Mouse (Mus musculus) frontal cortex, adult 2 months (tissue): ENCODE results near the gene Ssrp1. TPM values are rescaled to one million over a fixed set of nuclear protein-coding genes. Genes with fewer than 3 reads are reported as not detected.

Experiments used
- DNase-seq, 2 experiments: peaks; one replicate each; pipeline ENCODE4 v3.0.0; 2022; ENCODE audit warnings: low spot score in 1 of 2; ENCODE audit errors: extremely low spot score in 1 of 2
- polyA plus RNA-seq: library from polyadenylated mRNA; depleted of rRNA; stranded (reverse); fragments of >200 nt; gene quantifications from 2 replicates; pipeline ENCODE4 v1.2.3, GENCODE M21; 2012; rRNA removed

The Ssrp1 gene
- 105 and 124 TPM in 2 replicates for polyA plus RNA-seq

DNA sequence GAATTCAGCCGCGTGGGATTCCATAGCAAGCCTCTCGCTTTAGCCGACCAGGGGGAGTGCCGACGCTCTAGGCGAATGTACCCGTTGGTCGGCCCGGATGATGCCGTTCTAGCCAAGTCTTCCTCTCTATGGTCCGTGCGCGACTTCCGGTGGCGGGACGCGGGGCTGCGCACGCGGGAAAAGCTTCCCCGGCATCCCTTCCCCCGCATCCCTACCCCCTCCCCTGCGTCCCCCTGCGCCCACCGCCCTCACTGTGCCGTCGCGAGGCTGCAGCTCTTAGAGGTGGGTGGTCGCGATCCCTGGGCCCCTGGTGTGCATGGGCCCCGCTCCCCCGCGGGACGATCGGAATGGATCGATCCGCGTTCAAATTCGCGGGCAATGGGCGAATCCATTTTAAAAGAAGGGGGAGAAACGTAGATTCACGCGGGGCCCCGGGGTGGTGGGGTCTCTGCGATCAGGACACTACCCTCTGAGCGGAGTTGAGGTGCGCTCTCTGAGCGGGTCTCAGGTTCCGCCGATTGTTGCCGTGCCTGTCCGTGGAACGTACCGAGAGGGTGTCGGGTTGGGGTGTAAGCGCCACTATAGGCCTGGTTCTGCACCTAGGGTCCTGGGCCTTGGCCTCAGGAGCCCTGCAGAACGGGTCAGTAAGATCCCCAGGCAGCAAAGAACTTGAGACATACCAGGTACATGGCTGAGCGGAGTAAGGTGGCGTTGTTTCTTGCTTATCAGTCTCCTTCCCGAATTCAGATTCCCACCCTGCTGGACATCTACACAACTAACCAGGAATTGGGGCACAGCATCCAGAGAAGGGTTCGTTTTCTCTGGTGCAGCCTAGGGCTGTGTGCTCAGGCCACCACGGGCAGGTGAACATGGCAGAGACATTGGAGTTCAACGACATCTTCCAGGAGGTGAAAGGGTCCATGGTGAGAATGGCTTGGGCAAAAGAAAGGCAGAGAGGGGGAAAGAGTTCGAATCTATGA is at the start of gene Ssrp1, which contains the start of gene P2rx3:
TSS of gene Ssrp1 (plus strand) at position 188 of the 980 bp plus-strand sequence.
TSS of gene P2rx3 (minus strand) at position 416 of the 980 bp plus-strand sequence.
- peak; percentile 72 to 95 for DNase-seq

DNA sequence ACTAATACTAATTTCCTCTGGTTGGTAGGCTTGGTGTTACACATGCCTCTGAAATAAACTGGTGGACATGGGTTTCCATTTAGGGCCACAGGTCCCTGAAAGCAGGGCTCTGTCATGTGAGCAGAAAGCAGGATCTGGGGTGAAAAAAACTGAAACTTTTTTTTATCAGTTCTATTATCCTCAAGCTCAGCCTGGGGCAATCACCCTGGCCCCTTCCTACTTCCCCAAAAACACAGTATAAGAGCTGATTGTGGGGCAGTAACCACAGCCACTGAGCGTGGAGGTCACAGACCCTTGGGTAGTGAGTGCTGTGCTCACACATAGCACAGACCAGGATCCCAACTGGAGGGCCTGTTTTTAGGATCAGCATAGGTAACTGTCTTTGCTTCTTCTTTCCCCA is 49.1 kb upstream of the Ssrp1 start, which contains the start of gene Prg3:
TSS of gene Prg3 (plus strand) at position 286 of the 400 bp plus-strand sequence.
- no peak for DNase-seq

DNA sequence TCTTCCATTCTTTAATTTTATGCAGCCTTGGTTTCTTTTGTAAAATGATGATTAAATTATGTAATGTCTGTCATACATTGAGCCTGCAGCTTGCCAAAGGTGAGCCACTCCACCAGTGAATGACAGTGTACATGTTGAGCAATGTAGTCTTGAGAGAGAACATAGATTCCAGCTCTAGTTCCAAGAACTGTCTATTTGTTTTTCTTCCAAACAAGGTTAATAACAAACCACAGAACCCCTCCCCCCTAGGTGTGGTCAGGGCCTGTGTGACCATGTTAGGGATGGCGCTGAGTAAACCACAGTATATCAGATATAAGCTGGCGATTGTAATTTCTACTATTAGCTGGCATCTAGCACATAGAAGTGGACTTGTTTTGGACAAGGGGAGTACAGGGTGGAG is 40.7 kb upstream of the Ssrp1 start:
- DNase-seq: no peak

DNA sequence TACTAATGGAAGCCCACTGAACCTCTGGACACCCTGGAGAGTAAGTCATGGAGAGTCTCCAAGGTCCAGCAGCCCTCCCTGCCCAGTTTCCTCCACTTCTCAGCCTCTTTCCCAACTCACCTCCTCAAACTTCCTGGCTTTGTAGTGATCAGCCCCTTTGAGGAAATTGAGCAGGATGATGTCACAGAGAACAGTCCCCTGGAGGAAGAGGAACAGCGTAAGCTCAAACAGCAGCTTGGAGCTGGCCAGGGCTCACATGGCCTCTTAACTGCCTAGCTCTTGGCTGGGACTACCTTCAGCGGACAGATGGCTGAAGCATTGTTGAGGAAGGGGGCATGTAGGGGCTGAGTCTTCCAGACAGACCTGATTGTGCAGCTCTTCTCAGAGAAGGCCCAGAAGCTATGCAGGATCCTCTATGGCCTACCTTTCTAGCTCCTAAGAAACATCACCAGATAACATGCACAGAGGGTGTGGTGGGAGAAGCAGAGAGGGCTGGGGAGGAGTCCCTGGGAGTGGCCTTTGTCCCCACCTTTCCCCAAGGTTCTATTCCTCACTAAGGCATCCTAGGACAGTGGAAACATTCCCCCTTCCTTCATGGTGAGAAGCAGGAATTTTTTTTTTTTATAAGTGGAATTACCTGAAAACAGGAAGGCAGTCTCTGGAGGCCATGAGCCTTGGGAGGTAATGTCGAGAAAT is 37.4 kb upstream of the Ssrp1 start:
- DNase-seq: no peak

DNA sequence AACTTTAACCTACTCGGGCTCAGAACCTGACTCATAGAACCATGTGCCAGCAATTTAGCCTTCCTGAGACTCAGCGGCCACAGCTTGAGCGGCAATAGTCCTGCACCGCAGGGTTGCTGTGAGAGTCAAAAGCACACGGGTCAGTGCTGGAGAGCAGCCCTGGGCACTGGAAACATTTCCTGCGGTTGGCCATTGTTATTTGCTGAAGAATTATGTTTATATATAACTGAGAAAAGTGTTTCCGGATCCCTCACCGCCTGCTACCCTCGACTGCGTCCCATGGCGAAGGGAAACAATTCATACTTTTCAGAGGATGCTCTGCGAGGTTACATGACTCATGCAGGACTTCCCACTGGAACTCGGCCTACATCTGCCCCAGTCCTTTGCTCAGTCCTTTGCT is 35.5 kb upstream of the Ssrp1 start:
- DNase-seq: no peak

DNA sequence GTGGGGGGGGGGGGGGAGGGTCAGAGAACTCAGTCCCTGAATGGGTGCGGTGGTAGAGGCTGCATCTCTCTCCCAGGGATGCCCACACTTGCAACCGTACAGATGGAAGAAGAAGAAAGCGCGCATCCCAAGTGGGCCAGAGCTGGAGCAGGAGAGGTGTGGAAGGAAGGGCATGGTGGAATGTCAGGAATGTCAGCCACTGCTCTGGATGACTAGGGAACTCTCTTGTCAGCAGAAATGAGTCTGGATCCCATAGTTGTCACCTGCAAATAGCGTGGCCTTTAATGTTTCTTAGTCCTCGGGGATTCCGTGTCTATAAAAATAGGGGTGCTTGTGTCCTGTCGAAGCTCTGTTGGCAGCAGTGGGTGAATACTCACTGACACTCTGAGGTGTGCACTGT is 34.5 kb upstream of the Ssrp1 start:
- DNase-seq: no peak

DNA sequence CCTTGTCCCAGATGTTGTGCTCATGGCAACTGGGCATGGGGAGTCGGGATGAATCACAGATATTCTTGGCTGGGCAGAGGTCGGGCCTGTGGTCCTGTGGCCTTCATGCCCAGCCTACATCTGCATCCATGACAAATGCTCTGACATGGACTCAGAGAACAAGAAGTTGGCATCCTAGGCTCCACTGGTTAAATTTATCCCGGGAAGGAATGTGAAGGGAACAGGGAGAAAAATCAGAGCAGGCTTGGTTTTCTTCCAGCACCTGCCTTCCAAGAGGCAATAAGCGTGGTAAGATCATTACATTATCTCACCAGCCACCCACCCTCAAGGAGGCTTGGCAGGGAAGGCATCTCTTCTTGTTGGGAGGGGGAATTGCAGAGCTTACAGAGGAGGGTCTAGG is 32.7 kb upstream of the Ssrp1 start:
- peak; percentile 40 to 74 for DNase-seq

DNA sequence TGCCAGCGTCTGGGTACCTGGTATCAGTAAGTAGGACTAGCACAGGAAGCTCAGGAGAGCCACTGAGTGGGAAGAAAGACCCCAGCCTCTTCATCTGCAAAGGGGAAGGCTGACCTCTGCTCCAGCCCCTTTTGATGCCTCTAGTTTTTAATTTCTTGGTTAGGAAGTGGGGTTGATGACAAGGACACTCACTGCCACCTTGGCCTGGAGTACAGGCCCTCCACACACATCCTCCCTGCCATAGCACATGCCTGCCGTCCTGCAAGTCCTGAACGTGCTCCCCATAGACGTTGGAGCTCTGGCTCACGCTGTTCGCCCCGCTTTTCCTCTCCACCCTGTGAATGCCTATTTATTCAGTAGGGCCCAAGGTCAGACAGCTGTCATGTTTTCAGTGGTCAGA is 30.4 kb upstream of the Ssrp1 start:
- no peak for DNase-seq

DNA sequence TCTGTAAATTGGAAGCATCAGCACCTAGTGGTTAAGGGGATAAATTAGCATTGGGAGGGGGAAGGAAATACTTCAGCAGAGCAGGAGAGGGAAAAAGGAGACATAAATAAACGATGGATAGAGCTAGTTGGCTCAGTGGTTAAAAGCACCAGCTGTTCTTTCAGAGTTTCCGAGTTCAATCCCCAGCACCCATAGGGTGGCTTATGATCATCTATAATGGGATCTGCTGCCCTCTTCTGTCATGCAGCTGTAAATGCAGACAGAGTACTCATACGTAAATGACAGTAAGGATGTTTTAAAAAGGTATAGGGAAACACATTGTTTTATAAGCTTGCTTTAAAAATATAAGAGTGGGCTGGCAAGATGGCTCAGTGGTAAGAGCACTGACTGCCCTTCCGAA is 29.3 kb upstream of the Ssrp1 start:
- DNase-seq: peak in 1 of 2 experiments; percentile 53

DNA sequence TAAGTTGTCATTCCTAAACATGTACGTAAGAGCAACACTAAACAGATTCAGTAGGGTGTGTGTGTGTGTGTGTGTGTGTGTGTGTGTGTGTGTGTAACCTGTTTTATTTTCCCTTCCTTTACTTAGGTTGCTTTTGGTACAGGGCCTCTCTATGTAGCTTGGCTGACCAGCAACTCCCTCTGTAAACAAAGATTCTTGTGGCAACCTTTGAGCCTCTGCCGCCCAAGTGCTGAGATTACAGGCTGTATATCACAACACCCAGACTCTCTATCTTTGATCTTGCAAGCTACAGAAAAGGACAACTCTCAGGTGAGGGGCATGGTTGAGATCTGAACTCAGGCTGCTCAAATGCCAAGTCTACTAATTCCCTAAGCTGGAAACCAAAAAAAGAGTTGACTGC is 27.8 kb upstream of the Ssrp1 start:
- no peak for DNase-seq

DNA sequence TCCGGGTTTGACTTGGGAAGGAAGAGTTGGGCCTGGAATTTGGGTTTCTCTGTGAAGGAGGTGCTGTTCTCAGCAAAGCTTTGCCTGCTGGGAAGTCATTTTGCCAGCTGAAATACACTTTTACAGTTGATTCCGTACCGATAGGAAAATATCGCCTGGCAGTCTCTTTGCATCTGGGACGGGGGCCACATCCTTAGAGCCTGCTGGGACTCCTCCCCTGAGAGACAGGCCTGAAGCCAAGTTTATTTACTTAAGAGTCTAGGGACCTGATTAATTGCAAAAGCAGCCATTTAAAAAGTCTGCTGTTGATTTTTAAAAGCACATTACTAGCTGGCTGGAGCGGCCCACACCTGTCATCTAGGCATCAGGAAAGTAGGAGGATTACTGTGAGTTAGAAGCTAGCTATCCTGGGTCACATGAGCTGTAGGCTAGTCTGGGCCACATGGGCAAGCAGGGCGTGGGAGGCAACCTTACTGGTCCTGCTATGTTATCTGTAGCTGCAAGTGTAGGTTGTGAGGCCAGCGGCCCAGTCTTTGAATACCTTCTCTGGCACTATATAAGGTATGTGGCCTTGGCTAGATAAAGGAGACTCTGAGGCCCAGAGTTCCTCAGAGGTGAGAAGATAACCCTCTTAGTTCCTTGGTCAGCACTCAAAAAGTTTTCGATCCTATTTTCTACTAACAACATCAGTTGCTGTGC is 25.0 kb upstream of the Ssrp1 start:
- peak in 1 of 2 experiments; percentile 5 for DNase-seq

DNA sequence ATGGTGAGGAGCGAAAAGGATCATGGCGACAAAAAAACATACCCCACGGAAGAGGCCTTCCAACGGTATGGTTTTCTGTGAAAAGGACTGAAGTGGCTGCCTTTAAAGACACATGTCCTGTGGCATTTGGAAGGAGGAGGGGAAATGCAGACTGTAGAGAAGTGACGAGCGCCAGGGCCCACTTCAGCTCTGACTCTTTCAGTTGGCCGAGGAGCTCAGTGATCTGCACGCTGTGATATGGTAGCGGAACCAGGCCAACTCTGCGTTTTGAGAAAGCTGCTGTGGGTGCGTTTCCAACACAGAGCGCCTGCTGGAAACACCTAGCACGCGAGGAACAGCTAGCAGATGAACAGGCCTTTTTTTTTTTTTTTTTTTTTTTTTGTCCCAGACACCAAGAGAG is 24.4 kb upstream of the Ssrp1 start:
- peak in 1 of 2 experiments; percentile 7 for DNase-seq

DNA sequence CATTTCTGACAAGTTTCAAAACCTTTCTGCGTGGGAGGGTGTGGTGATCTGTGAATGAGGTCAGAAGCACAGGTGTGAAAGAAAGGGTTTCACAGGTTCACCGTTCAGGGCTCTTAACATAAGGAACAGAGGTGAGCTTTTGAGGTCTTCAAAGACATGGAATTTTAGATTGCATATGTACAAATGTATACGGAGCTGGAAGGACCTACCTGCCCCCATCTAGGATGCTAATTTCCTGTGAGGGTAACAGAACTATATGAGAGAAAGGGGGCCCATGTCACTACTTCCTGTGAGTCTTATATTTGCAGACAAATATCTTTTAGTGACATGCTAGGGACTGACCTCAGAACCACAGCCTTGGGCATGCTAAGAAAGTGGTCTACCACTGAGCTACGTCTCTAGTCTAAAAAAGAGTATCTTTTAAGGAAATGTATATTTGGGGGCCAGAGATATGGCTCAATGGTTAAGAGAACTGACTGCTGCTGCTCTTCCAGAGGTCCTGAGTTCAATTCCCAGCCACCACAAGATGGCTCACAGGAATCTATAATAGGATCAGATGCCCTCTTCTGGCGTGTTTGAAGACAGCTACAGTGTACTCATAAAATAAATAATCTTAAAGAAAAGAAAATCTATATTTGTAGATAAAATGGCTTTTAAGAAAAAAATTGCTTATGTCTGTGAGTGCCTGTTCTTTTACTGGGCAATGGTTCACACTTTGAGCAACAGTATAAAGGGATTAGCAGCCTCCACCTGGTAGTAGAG is 23.0 kb upstream of the Ssrp1 start:
- DNase-seq: no peak

DNA sequence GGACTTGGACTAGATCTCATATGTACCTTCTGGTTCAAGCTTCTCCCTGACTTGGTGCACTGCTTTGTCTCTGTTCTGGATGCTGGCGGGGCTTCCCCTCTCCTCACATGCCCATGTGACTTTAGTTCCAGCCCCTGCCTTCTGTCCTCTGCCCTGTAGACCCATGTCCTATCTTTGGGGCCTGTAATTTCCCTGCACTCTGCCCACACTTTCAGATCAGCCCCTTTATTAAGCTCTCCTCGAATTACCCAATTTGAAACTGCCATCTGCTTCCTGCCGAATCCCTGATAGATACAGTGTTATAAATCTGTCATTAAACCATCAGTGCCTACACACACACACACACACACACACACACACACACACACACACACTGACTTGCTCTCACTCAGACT is 22.4 kb upstream of the Ssrp1 start:
- DNase-seq: no peak

DNA sequence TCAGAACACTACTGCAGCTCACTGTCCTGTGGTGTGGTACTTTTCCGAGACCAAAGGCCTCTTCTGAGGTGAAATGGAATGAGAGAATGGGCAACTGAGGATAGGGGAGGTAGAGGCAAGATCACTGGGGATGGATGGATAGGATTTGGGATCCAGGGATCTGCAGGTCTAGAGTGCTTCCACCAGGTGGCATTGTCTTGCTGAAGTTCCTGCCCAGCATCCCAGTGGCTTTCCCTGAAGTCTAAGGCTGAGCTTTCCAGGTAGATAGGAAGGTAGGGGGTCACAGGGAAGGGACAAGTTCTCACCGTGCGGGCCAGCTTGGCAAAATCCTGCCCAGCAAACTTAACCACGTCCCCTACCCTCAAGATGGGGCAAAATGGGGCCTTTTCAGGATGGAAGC is 15.0 kb upstream of the Ssrp1 start:
- peak in 1 of 2 experiments; percentile 62 for DNase-seq

DNA sequence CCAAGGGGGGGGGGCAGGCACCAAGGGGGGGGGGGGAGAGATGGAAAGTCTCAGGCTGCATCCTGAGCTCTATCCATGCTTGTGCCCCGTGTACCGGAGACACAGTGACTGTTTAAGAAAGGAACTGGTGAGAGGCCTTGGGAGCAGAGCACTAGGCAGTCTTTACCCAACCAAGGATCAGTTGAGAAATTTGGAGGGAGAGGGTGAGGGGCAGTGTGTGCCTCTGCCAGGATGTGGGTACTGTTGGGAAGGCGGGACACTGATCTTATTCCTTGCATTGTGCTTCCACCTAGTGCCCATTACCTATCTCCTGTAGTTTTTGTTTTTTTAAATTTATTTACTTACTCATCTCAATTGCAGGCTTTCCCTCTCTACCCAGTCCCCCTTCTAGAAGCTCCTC is 10.9 kb upstream of the Ssrp1 start:
- DNase-seq: no peak

DNA sequence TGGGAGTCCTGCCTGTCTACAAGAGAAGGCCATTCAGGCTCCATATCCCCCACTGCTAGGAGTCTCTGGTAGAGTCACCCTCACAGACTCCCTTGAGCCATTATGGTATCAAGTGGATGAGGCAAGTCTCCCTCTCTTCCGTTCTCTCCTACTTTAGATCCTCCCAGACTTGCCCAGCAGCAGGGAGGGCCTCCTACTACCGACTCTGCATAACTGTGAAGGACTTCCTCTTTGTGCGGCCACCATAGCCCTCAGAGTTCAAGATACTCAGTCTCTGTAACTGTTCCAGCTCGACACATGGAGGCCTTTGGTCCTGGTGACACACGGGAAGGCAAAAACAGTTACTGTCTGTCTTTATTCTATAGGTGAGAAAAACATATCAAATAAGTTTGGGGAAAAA is 9.8 kb upstream of the Ssrp1 start:
- no peak for DNase-seq

DNA sequence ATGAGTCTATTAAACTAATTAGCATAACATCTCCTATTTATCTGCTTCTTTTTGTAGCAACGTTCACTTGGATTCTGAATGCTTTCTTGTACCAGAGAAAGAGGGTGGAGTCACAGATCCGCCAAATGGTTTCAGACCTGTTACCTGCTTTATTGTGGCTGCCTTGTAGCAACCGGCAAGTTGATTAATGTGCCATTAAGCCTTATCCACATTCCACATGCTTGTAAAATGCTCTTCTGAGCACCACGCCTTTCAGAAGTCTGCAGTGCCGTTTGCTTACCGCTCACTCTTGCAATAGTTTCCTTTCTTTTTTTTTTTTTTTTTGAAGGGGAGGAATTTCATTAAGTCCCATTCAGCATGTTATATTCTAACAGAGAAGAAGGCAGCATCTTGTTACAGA is 7.1 kb upstream of the Ssrp1 start:
- no peak for DNase-seq

DNA sequence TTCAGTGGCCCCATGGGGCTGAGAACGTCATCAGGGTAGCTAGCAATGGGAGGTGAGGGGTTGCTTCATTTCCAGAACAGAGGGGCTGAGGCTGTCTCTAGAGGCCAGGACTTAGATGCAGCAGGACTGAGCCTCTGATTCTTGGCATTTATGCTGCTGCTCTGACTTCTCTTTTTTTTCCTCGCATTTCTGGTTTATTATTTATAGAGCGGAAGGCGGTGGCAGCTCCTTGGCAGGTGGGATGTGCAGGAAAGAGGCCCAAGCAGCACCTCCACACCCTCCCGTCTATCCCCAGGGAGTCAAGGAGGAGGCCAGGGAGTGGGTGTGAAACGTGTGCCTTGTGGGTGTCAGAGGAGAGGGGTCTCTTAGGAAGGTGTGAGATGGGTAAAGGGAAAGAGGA is 6.0 kb upstream of the Ssrp1 start:
- DNase-seq: peak in 1 of 2 experiments; percentile 32

DNA sequence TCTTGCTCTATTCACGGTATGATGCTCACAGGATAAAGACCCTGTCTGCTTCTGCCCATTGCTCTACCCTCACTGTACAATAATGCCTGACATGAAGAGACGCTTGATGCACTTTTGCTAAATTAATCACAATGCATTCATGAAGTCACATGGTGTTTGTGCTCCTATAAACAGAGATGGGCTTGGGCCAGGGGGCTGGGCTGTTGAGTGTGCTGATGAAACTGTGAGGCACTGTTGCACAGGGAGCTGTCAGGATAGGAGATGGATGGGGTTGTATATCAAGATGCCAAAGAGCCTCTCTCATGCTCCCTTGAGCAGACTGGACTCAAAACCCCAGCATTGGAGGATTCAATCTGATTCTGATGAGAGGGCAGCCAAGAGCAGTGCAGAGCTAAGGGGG is 3.9 kb upstream of the Ssrp1 start:
- no peak for DNase-seq
